Mouse (Mus musculus) MEL (cell line): ENCODE data around the gene Tpmt.

ENCODE experiments used
- CTCF ChIP-seq, 3 experiments: IDR thresholded peaks in 2 of 3; conservative IDR thresholded peaks in 1 of 3; 2 replicates each; pipeline ENCODE4 v1.5.1; 2011 to 2012; ENCODE audit warnings: low read length in 3 of 3, low read depth in 2 of 3, mild to moderate bottlenecking in 2 of 3, improper control_type of control experiment in 1 of 3, inconsistent platforms in 1 of 3, mixed read lengths in 1 of 3, moderate library complexity in 1 of 3; ENCODE audit not compliant: control insufficient read depth in 1 of 3, insufficient read depth in 1 of 3, poor library complexity in 1 of 3, severe bottlenecking in 1 of 3
- MXI1 ChIP-seq: IDR thresholded peaks from 2 replicates; pipeline ENCODE4 v1.6.1; 2011; ENCODE audit warnings: mild to moderate bottlenecking, low read depth, low read length, improper control_type of control experiment
- MYB ChIP-seq: IDR thresholded peaks from 2 replicates; pipeline ENCODE4 v1.6.1; 2011; ENCODE audit warnings: mild to moderate bottlenecking, low read depth, low read length, improper control_type of control experiment
- POLR2A ChIP-seq, 2 experiments: IDR thresholded peaks; 2 replicates each; pipeline ENCODE4 v1.6.1; 2011 to 2012; ENCODE audit warnings: low read length in 2 of 2, mild to moderate bottlenecking in 2 of 2, control low read depth in 1 of 2, improper control_type of control experiment in 1 of 2, low read depth in 1 of 2, moderate library complexity in 1 of 2; ENCODE audit not compliant: control insufficient read depth in 1 of 2, insufficient read depth in 1 of 2, poor library complexity in 1 of 2
- TBP ChIP-seq: IDR thresholded peaks from 2 replicates; pipeline ENCODE4 v1.8.0; 2011; ENCODE audit warnings: low read depth, low read length, improper control_type of control experiment
- USF1 ChIP-seq: IDR thresholded peaks from 2 replicates; pipeline ENCODE4 v1.6.1; 2014; ENCODE audit warnings: low read depth, mild to moderate bottlenecking, inconsistent platforms, low read length, improper control_type of control experiment, moderate library complexity
- ZC3H11A ChIP-seq: IDR thresholded peaks from 2 replicates; pipeline ENCODE4 v1.6.1; 2012; ENCODE audit warnings: low read depth, mild to moderate bottlenecking, inconsistent platforms, low read length, improper control_type of control experiment
- ZMIZ1 ChIP-seq: IDR thresholded peaks from 2 replicates; pipeline ENCODE4 v1.6.1; 2012; ENCODE audit warnings: low read depth, mild to moderate bottlenecking, inconsistent platforms, low read length, improper control_type of control experiment, moderate library complexity

DNA sequence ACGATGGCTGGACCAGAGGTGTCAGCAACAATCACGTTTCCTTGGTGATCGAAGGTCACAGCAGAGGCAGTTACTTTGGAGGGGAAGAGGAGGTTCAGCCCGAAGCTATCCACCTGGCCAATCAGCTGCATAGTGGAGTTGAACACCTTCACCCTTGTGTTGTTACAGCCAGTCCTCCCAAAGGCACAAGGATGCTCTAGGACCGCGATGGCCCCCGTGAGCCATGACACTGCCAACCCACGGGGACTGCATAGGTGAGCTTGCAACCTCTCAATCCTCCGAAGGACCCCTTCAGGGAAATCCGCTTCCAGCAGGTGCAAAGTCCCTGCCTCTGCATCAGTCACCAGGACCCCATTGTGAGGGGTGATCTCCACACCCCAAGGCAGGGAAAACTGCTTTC, 30.8 kb downstream of the Tpmt start:
- TF ChIP-seq CTCF (IDR thresholded peaks at IDR 0.05 in 2 of 3, conservative IDR thresholded peaks at IDR 0.05 in 1 of 3; ENCODE audit: control insufficient read depth in 1 of 3, insufficient read depth in 1 of 3, low read depth in 2 of 3, low read length in 3 of 3, poor library complexity in 1 of 3, severe bottlenecking in 1 of 3) = no peak
- TF ChIP-seq ZMIZ1 = no peak
- TF ChIP-seq POLR2A (IDR thresholded peaks at IDR 0.05; ENCODE audit: control insufficient read depth in 1 of 2, insufficient read depth in 1 of 2, low read depth in 1 of 2, low read length in 2 of 2, poor library complexity in 1 of 2) = no peak
- no peak for TF ChIP-seq TBP
- no peak for TF ChIP-seq MXI1
- no peak for TF ChIP-seq MYB
- TF ChIP-seq USF1 = no peak
- TF ChIP-seq ZC3H11A = no peak
